Mouse (Mus musculus) myocyte (in vitro differentiated cells): ENCODE data around the gene Syncrip.

Experiments used
- E2F4 ChIP-seq: IDR thresholded peaks from one replicate; pipeline ENCODE4 v1.6.1; 2011; ENCODE audit warnings: mild to moderate bottlenecking, control low read depth, moderate library complexity; ENCODE audit not compliant: insufficient read depth
- MAX ChIP-seq: IDR thresholded peaks from one replicate; pipeline ENCODE4 v1.6.1; 2011; ENCODE audit warnings: low read depth, mild to moderate bottlenecking, control low read depth
- MYOD1 ChIP-seq, 3 experiments: IDR thresholded peaks; one replicate each; pipeline ENCODE4 v1.6.1; 2011; ENCODE audit warnings: control low read depth in 2 of 3, low read depth in 2 of 3, mild to moderate bottlenecking in 2 of 3, moderate library complexity in 1 of 3; ENCODE audit not compliant: insufficient read length in 2 of 3, control insufficient read depth in 1 of 3
- MYOG ChIP-seq, 3 experiments: IDR thresholded peaks; one replicate each; pipeline ENCODE4 v1.6.1; 2011; ENCODE audit warnings: control low read depth in 2 of 3, low read depth in 2 of 3, mild to moderate bottlenecking in 2 of 3; ENCODE audit not compliant: insufficient read length in 2 of 3, control insufficient read depth in 1 of 3, insufficient read depth in 1 of 3
- POLR2A ChIP-seq: IDR thresholded peaks from one replicate; pipeline ENCODE4 v1.6.1; 2011; ENCODE audit warnings: low read depth, mild to moderate bottlenecking, control low read depth, moderate library complexity; ENCODE audit not compliant: insufficient read length
- POLR2AphosphoS2 ChIP-seq: IDR thresholded peaks from one replicate; pipeline ENCODE4 v1.6.1; 2011; ENCODE audit warnings: low read depth, control low read depth; ENCODE audit not compliant: insufficient read length
- SRF ChIP-seq: IDR thresholded peaks from one replicate; pipeline ENCODE4 v1.6.1; 2011; ENCODE audit warnings: low read depth; ENCODE audit not compliant: control insufficient read depth, insufficient read length
- TCF12 ChIP-seq: IDR thresholded peaks from one replicate; pipeline ENCODE4 v1.6.1; 2011; ENCODE audit warnings: mild to moderate bottlenecking, control low read depth; ENCODE audit not compliant: poor library complexity, insufficient read depth, severe bottlenecking
- USF1 ChIP-seq: IDR thresholded peaks from one replicate; pipeline ENCODE4 v1.6.1; 2011; ENCODE audit warnings: low read depth, mild to moderate bottlenecking, control low read depth, moderate library complexity

GRCm38 (mm10) chr9:88424356-88424755 lies 58.0 kb downstream of the Syncrip start:
- TF ChIP-seq TCF12, result no peak
- TF ChIP-seq POLR2A, result no peak
- no peak for TF ChIP-seq MAX
- TF ChIP-seq MYOD1 (IDR thresholded peaks at IDR 0.05; ENCODE audit: control insufficient read depth in 1 of 3, insufficient read length in 2 of 3, low read depth in 2 of 3), result no peak
- no peak for TF ChIP-seq POLR2AphosphoS2
- TF ChIP-seq MYOG (IDR thresholded peaks at IDR 0.05; ENCODE audit: control insufficient read depth in 1 of 3, insufficient read depth in 1 of 3, insufficient read length in 2 of 3, low read depth in 2 of 3), result no peak
- no peak for TF ChIP-seq E2F4
- no peak for TF ChIP-seq SRF
- no peak for TF ChIP-seq USF1
